Mouse (Mus musculus) G1E (cell line): ENCODE data around the gene Morn1. TPM values are rescaled to one million over a fixed set of nuclear protein-coding genes. Genes with fewer than 3 reads are reported as not detected.

ENCODE experiments used
- ATAC-seq: 2 replicates; pipeline ENCODE4 v1.8.0; 2016; ENCODE audit warnings: mild to moderate bottlenecking; ENCODE audit not compliant: insufficient number of reproducible peaks, poor library complexity, low FRiP score, severe bottlenecking; ENCODE audit errors: extremely low read depth
- DNase-seq: peaks from one replicate; pipeline ENCODE4 v3.0.0; 2012; ENCODE audit warnings: low spot score
- H3K27me3 ChIP-seq: 2 replicates; pipeline ENCODE4 v1.6.1; 2012; ENCODE audit warnings: mild to moderate bottlenecking, low read length, inconsistent platforms; ENCODE audit not compliant: insufficient read depth
- H3K36me3 ChIP-seq: replicated peaks from 2 replicates; pipeline ENCODE3; 2012; ENCODE audit warnings: mild to moderate bottlenecking, inconsistent platforms
- H3K4me1 ChIP-seq: 2 replicates; pipeline ENCODE4 v1.6.1; 2012; ENCODE audit warnings: low read depth, low read length, inconsistent platforms, mixed read lengths; ENCODE audit not compliant: insufficient read depth
- H3K4me3 ChIP-seq: 2 replicates; pipeline ENCODE4 v1.5.1; 2012; ENCODE audit warnings: low read depth, mild to moderate bottlenecking, inconsistent platforms, low read length, moderate library complexity, mixed read lengths
- H3K9me3 ChIP-seq: replicated peaks from 2 replicates; pipeline ENCODE4 v1.6.1; 2012; ENCODE audit warnings: inconsistent platforms
- CTCF ChIP-seq: IDR thresholded peaks from 2 replicates; pipeline ENCODE4 v1.5.1; 2012; ENCODE audit warnings: low read depth, low read length, inconsistent platforms, mixed read lengths
- GATA1 ChIP-seq: IDR thresholded peaks from 2 replicates; pipeline ENCODE4 v1.6.1; 2012; ENCODE audit warnings: borderline replicate concordance, low read length, inconsistent platforms, mixed read lengths
- GATA2 ChIP-seq: IDR thresholded peaks from 2 replicates; pipeline ENCODE4 v1.6.1; 2012; ENCODE audit warnings: low read depth, low read length, inconsistent platforms, borderline replicate concordance
- POLR2AphosphoS5 ChIP-seq: IDR thresholded peaks from 2 replicates; pipeline ENCODE4 v1.6.1; 2012; ENCODE audit warnings: low read depth, low read length, inconsistent platforms; ENCODE audit not compliant: insufficient replicate concordance
- TAL1 ChIP-seq: conservative IDR thresholded peaks from 2 replicates; pipeline ENCODE4 v1.6.1; 2012; ENCODE audit warnings: low read depth, low read length, inconsistent platforms, mixed read lengths
- polyA plus RNA-seq: library from polyadenylated mRNA; stranded (reverse); fragments of >175 nt; gene quantifications from 2 replicates; pipeline ENCODE4 v1.2.3, GENCODE M21; 2012
- total RNA-seq, 2 experiments: library from RNA; stranded (forward) in 1 of 2; stranded (reverse) in 1 of 2; fragments of 200-1000 nt in 1 of 2; fragments of >200 nt in 1 of 2; fragmentation: Nextera tagmentation in 1 of 2; gene quantifications; 2 replicates each; pipeline ENCODE4 v1.2.3; 2014 to 2017

The Morn1 gene
- total and polyA plus RNA-seq, 3 experiments, result 2.3 to 5.3 (median 2.9) TPM

GRCm38 (mm10) chr4:155089241-155089640 is 2.9 kb downstream of the Morn1 start:
- DNase-seq, result no peak
- no peaks in the 10 kb centered on the region for H3K9me3 ChIP-seq
- H3K27me3 ChIP-seq, result no peaks in the 10 kb centered on the region
- H3K36me3 ChIP-seq, result peaks cover 69% of the 10 kb centered on the region
- no peak overlapping the region for H3K4me3 ChIP-seq
- H3K4me1 ChIP-seq, result peaks cover 35% of the 10 kb centered on the region
- TF ChIP-seq TAL1 (no peak), POLR2AphosphoS5 (no peak), GATA2 (no peak), CTCF (no peak), GATA1 (no peak)
- ATAC-seq, result no peak

DNA sequence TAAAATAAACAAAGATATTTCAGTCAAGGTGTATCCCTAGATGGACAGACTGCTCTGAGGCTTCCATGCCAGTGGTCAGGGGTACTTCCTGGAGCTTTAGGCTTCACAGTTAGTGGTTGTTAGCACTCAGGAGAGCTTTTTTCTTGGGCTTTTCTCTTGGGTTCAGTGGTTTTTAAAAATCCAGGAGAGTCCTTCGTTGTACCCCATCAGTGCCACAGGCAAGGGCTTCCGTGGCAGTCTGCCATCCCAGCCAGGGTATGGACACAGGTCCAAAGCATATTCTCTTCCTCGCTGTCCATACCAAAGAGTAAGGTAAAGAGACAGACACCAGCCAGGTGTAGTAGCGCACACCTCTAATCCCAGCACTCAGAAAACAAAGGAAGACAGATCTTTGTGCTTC is 3.8 kb downstream of the Morn1 start:
- TF ChIP-seq CTCF (no peak), TAL1 (no peak), POLR2AphosphoS5 (no peak), GATA2 (no peak), GATA1 (no peak)
- H3K27me3 ChIP-seq, result no peaks in the 10 kb centered on the region
- DNase-seq (no peak), ATAC-seq (no peak)
- H3K36me3 ChIP-seq, result peaks cover 69% of the 10 kb centered on the region
- no peak overlapping the region for H3K4me3 ChIP-seq
- H3K9me3 ChIP-seq, result no peaks in the 10 kb centered on the region
- peaks cover 34% of the 10 kb centered on the region for H3K4me1 ChIP-seq

DNA sequence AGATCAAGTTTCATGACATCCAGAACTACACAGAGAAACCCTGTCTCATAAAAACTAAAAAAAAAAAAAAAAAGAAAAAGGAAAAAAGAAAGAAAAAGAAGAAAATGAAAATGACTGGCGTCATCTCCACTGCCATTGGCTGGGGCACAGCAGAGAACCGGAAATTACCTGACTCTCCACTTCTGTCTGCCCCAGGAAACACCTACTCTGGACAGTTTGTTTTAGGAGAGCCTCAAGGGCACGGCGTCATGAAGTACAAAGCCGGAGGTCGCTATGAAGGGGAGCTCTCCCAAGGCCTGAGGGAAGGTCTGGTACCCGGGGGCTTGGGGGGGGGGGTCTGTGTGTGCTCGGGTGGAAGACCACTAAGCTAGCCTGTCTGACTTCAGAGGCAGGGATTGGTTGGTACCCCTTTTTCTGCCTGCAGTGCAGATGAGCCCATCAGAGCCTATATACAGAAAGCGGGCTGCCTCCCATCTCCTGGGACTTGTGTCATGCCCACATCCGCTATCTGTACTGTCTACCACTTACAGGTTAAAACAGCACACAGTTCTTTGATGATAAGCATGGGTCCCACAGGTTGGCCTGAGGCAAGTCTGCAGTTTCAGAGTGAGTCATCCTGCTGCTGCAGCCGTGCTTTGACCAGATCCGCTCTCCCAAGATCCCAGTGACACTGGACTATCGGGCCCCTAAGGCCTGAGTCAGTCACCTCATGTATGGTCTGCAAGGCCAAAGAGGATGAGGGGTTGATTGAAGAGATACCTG is 4.5 kb downstream of the Morn1 start:
- DNase-seq (no peak), ATAC-seq (no peak)
- TF ChIP-seq TAL1 (no peak), GATA1 (no peak), GATA2 (no peak), CTCF (no peak), POLR2AphosphoS5 (no peak)
- Histone ChIP-seq H3K9me3 (no peaks in the 10 kb centered on the region), H3K4me1 (peaks cover 36% of the 10 kb centered on the region), H3K36me3 (peaks cover 69% of the 10 kb centered on the region), H3K4me3 (no peak overlapping the region), H3K27me3 (peaks cover under 1% of the 10 kb centered on the region)

DNA sequence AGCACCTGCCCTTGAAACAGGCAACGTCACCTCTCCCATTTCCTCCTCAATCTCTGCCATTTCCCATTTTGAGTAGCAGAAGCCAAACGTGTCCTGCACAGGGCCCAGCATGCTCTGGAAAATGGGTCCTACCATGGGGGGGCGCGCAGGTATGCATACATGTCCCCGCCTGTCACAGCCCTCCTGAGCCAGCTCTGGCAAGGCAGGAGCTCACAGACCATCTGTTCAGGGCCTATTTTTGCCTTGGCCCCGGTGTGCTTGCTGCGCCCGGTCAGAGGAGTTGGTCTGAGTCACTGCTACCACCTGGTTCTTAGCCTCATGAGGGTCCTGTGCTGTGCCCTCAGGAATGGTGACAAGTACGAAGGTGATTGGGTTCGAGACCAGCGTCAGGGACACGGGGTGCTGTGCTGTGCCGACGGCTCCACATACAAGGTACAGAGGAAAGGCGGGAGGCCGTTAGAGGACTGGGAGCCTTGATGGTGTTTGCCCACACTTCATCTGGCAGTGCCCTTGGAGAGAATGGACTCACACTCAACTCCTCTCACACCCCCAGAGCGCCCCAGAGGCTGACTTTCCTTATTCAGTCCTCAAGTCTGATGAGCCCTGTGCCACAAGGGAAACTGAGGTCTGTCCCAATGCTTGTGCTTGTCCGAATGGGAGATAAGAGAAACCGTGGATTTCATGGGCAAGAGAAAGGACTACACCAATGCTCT is 6.5 kb downstream of the Morn1 start:
- Histone ChIP-seq H3K36me3 (peaks cover 68% of the 10 kb centered on the region), H3K4me1 (peaks cover 25% of the 10 kb centered on the region), H3K4me3 (no peak overlapping the region), H3K27me3 (peaks cover 20% of the 10 kb centered on the region), H3K9me3 (no peaks in the 10 kb centered on the region)
- ATAC-seq, result no peak
- TF ChIP-seq TAL1 (no peak), GATA1 (no peak), GATA2 (no peak), CTCF (no peak), POLR2AphosphoS5 (no peak)
- DNase-seq, result no peak

- H3K27me3 ChIP-seq, result peaks cover 27% of the 10 kb centered on the region
- no peak overlapping the region for H3K4me3 ChIP-seq
- TF ChIP-seq TAL1, result no peak
- no peak for TF ChIP-seq GATA2
- no peak for TF ChIP-seq CTCF
- TF ChIP-seq POLR2AphosphoS5, result no peak
- TF ChIP-seq GATA1, result no peak
- no peak for DNase-seq
- no peak for ATAC-seq
- H3K9me3 ChIP-seq, result no peaks in the 10 kb centered on the region
- peaks cover 65% of the 10 kb centered on the region for H3K36me3 ChIP-seq
- H3K4me1 ChIP-seq, result peaks cover 25% of the 10 kb centered on the region
These were observed 7.2 kb downstream of the Morn1 start for GRCm38 (mm10) chr4:155093431-155094149.

DNA sequence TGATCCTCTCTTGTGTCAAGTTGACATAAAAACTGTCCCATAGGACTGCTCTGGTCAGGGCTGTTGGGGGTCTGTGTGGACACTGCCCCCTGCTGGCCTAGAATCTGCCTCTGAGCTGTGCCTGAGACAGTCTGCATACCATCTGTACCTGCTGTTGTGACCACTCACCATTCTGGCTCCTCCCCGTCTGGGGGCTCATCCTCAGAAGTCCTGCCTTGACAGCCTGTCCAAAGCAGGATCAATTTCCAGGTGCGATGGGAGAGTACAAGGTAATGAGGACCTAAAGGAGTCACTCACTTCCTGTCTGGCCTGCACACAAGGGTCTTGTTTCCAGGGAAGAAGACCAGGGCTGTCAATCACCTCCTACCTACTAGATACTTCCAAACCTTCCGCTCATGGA is 8.2 kb downstream of the Morn1 start:
- peak; percentile 66 for DNase-seq

More for the DNA sequence above, 8.2 kb downstream of the Morn1 start:
- H3K36me3 ChIP-seq, result peaks cover 56% of the 10 kb centered on the region
- peaks cover 35% of the 10 kb centered on the region for H3K27me3 ChIP-seq
- no peaks in the 10 kb centered on the region for H3K9me3 ChIP-seq
- no peak for TF ChIP-seq GATA1
- no peak for TF ChIP-seq TAL1
- TF ChIP-seq GATA2, result no peak
- TF ChIP-seq CTCF, result peak; percentile 92
- no peak for TF ChIP-seq POLR2AphosphoS5
- ATAC-seq, result 0 out of 2 replicates have a peak, but pooled peaks have one; percentile 51
- H3K4me3 ChIP-seq, result no peak overlapping the region
- peaks cover 23% of the 10 kb centered on the region for H3K4me1 ChIP-seq
